Mouse (Mus musculus) forebrain, postnatal 0 days (tissue): Measurements from ENCODE around the gene 4930404N11Rik. TPM values are rescaled to one million over a fixed set of nuclear protein-coding genes. Genes with fewer than 3 reads are reported as not detected.

Experiments used
- ATAC-seq: fragments of 200-750 bp; cut with Nextera tagmentation; 2 replicates; pipeline ENCODE4 v1.8.0; 2017; ENCODE audit warnings: mild to moderate bottlenecking, moderate library complexity
- DNase-seq: peaks from one replicate; pipeline ENCODE4 v3.0.0-alpha.2; 2015
- H3K27ac ChIP-seq: fragments of 300-500 bp; sonication (generic); 2 replicates; pipeline ENCODE4 v1.5.1; 2014; ENCODE audit warnings: low read depth, mild to moderate bottlenecking, antibody characterized with exemption, low read length, moderate library complexity, mixed read lengths
- H3K27me3 ChIP-seq: fragments of 300-500 bp; sonication (generic); 2 replicates; pipeline ENCODE4 v1.6.1; 2014; ENCODE audit warnings: mild to moderate bottlenecking, low read length, mixed read lengths; ENCODE audit not compliant: insufficient read depth
- H3K36me3 ChIP-seq: fragments of 300-500 bp; sonication (generic); 2 replicates; pipeline ENCODE4 v1.6.1; 2014; ENCODE audit warnings: mild to moderate bottlenecking, moderate library complexity; ENCODE audit not compliant: insufficient read depth
- H3K4me1 ChIP-seq: fragments of 300-500 bp; sonication (generic); 2 replicates; pipeline ENCODE4 v1.6.1; 2014; ENCODE audit warnings: antibody characterized with exemption; ENCODE audit not compliant: insufficient read depth
- H3K4me2 ChIP-seq: fragments of 300-500 bp; sonication (generic); 2 replicates; pipeline ENCODE4 v1.6.1; 2014; ENCODE audit warnings: low read depth, mild to moderate bottlenecking, moderate library complexity
- H3K4me3 ChIP-seq: fragments of 300-500 bp; sonication (generic); 2 replicates; pipeline ENCODE4 v1.5.1; 2014; ENCODE audit warnings: low read depth, low read length, mixed read lengths
- H3K9ac ChIP-seq: fragments of 300-500 bp; sonication (generic); 2 replicates; pipeline ENCODE4 v1.6.1; 2014; ENCODE audit warnings: mild to moderate bottlenecking
- H3K9me3 ChIP-seq: fragments of 300-500 bp; sonication (generic); 2 replicates; pipeline ENCODE4 v1.6.1; 2016; ENCODE audit warnings: low read length
- CTCF ChIP-seq: sonication (generic); IDR thresholded peaks from 2 replicates; pipeline ENCODE4 v1.5.1; 2016; ENCODE audit warnings: antibody characterized with exemption, control low read depth, low read depth
- WGBS: fragments of 180-500 bp; shearing (Covaris S2); extraction: QIAGEN DNeasy Blood & Tissue Kit; methylation state at CpG from one replicate; pipeline ENCODE4 v1.1.7; 2014; 5-methylcytosine and 5-hydroxymethylcytosine counted together
- polyA plus RNA-seq: library from polyadenylated mRNA; unstranded; fragments of >200 nt; fragmentation: Nextera tagmentation; extraction: Ambion mirVana; gene quantifications from 2 replicates; pipeline ENCODE4 v1.2.1, GENCODE M21; 2015
- total RNA-seq: library from RNA; depleted of rRNA; stranded (reverse); fragments of >200 nt; gene quantifications from 2 replicates; pipeline ENCODE4 v1.2.3, GENCODE M21; 2014

The 4930404N11Rik gene
- total and polyA plus RNA-seq, 2 experiments from 2014 or later = 0.16 TPM; not detected in 1

GRCm38 (mm10) chr10:81377362-81377664 is 11.7 kb upstream of the 4930404N11Rik start:
- ATAC-seq = no peak
- H3K4me2 ChIP-seq = peak overlapping the region; percentile 92
- H3K9ac ChIP-seq = peak overlapping the region; percentile 81
- peak overlapping the region; percentile 87; the same call in 1 of the 2 replicates for H3K27ac ChIP-seq
- peaks cover 22% of the 10 kb centered on the region for H3K4me1 ChIP-seq
- 61% methylated on average over 2 of the region's 2 CpGs for WGBS
- no peaks in the 10 kb centered on the region for H3K9me3 ChIP-seq
- no peak for DNase-seq
- peak overlapping the region; percentile 71 for H3K4me3 ChIP-seq
- H3K27me3 ChIP-seq = no peaks in the 10 kb centered on the region
- peaks cover 24% of the 10 kb centered on the region; the same call in 1 of the 2 replicates for H3K36me3 ChIP-seq
- no peak for TF ChIP-seq CTCF

GRCm38 (mm10) chr10:81376561-81377361 is 11.1 kb upstream of the 4930404N11Rik start:
- ATAC-seq (no peak), DNase-seq (no peak)
- 40% methylated on average over 6 of the region's 6 CpGs for WGBS
- no peaks in the 10 kb centered on the region for H3K9me3 ChIP-seq
- peak overlapping the region; percentile 28; the same call in 1 of the 2 replicates for H3K9ac ChIP-seq
- 0 out of 2 replicates have a peak, but pooled peaks have one; percentile 28 for TF ChIP-seq CTCF
- no peak overlapping the region for H3K27ac ChIP-seq
- H3K4me1 ChIP-seq = peaks cover 22% of the 10 kb centered on the region
- no peaks in the 10 kb centered on the region for H3K27me3 ChIP-seq
- H3K4me3 ChIP-seq = peak overlapping the region; percentile 71
- H3K4me2 ChIP-seq = peak overlapping the region; percentile 92
- H3K36me3 ChIP-seq = peaks cover 24% of the 10 kb centered on the region; the same call in 1 of the 2 replicates

DNA sequence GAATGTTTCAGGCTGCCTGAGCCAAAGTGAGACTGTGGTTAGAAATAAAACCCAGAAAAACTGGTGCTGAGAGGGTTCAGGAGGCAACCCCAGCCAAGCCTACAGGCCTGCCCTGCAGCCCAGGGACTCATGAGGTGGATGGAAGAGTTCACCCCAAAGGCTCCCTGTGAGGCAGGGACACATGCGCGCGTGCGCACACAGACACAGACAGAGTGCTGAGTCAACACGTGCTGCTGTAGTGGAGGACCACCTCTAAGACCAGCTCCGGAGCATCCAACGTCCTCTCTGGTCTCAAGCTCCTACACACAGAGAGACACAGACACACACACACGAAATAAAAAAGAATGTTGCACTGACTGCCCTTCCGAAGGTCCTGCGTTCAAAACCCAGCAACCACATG is 9.7 kb upstream of the 4930404N11Rik start:
- Histone ChIP-seq H3K4me3 (no peak overlapping the region), H3K27me3 (no peaks in the 10 kb centered on the region), H3K27ac (no peak overlapping the region), H3K4me1 (peaks cover 22% of the 10 kb centered on the region), H3K36me3 (peaks cover 38% of the 10 kb centered on the region), H3K9me3 (no peaks in the 10 kb centered on the region), H3K4me2 (no peak overlapping the region), H3K9ac (no peak overlapping the region)
- ATAC-seq (no peak), DNase-seq (no peak)
- no peak for TF ChIP-seq CTCF
- WGBS = 91% methylated on average over 10 of the region's 10 CpGs

- Histone ChIP-seq H3K36me3 (peaks cover 63% of the 10 kb centered on the region), H3K9ac (no peak overlapping the region), H3K27ac (no peak overlapping the region), H3K4me1 (0 out of 2 replicates have a peak, but pooled peaks cover 4% of the 10 kb centered on the region), H3K27me3 (0 out of 2 replicates have a peak, but pooled peaks cover 7% of the 10 kb centered on the region), H3K9me3 (no peaks in the 10 kb centered on the region), H3K4me2 (no peak overlapping the region), H3K4me3 (no peak overlapping the region)
- DNase-seq = no peak
- no peak for ATAC-seq
- 73% methylated on average over 6 of the region's 6 CpGs for WGBS
- TF ChIP-seq CTCF = no peak
Observed at GRCm38 (mm10) chr10:81367207-81367495, 1.5 kb upstream of the 4930404N11Rik start.

DNA sequence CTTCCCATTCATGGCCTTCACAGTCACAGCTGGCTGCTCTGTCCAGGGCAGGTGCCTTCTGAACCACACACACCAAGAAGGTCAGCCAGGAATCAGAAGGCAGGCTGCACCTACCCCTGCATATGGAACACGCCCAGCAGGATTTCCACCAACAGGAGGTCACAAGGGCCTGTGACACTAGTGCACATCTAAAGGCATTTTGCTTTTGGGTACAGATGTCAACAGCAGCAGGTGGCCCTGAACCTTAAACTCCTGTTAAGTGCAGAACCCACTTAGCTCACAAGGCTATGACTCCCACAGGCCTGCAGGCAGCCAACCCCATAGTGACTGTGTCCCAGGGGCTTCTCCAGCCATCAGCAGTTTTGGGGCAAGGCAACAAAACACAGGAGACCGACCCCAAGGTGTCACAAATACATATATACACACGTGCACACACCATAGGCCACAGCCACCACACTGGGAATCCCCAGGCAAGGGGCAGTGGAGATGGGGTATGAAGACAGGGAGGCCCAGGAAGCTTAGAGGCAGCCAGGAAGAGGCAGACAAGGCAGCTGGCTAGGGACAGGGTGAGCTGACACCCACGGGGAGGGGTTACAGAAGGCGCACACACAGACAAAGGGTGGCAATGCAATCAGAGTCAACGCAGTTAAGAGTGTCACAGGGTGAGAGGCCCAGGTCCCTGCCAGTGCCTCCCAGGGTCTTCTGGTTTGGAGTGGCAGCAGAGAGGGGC is 1.0 kb upstream of the 4930404N11Rik start:
- ATAC-seq (no peak), DNase-seq (no peak)
- Histone ChIP-seq H3K9me3 (no peaks in the 10 kb centered on the region), H3K9ac (no peak overlapping the region), H3K36me3 (peaks cover 61% of the 10 kb centered on the region), H3K27ac (no peak overlapping the region), H3K4me1 (0 out of 2 replicates have a peak, but pooled peaks cover 4% of the 10 kb centered on the region), H3K4me3 (no peak overlapping the region), H3K4me2 (no peak overlapping the region), H3K27me3 (0 out of 2 replicates have a peak, but pooled peaks cover 7% of the 10 kb centered on the region)
- TF ChIP-seq CTCF = no peak
- WGBS = 80% methylated on average over 6 of the region's 6 CpGs

GRCm38 (mm10) chr10:81365073-81365472 is 543 bp downstream of the 4930404N11Rik start:
- 33% methylated on average over 4 of the region's 4 CpGs for WGBS
- Histone ChIP-seq H3K36me3 (peaks cover 46% of the 10 kb centered on the region), H3K4me1 (0 out of 2 replicates have a peak, but pooled peaks cover 4% of the 10 kb centered on the region), H3K9ac (no peak overlapping the region), H3K27me3 (0 out of 2 replicates have a peak, but pooled peaks cover 7% of the 10 kb centered on the region), H3K9me3 (no peaks in the 10 kb centered on the region), H3K27ac (no peak overlapping the region), H3K4me2 (no peak overlapping the region), H3K4me3 (no peak overlapping the region)
- TF ChIP-seq CTCF = no peak
- DNase-seq = no peak
- no peak; the same call in 1 of the 2 replicates for ATAC-seq

- 9% methylated on average over 28 of the region's 28 CpGs for WGBS
- H3K27me3 ChIP-seq = 0 out of 2 replicates have a peak, but pooled peaks cover 7% of the 10 kb centered on the region
- H3K4me1 ChIP-seq = 0 out of 2 replicates have a peak, but pooled peaks cover 4% of the 10 kb centered on the region
- no peak overlapping the region for H3K4me3 ChIP-seq
- no peak for TF ChIP-seq CTCF
- DNase-seq (no peak), ATAC-seq (no peak)
- 0 out of 2 replicates have a peak overlapping the region, but pooled peaks have one; percentile 6 for H3K9ac ChIP-seq
- H3K9me3 ChIP-seq = no peaks in the 10 kb centered on the region
- H3K4me2 ChIP-seq = peak overlapping the region; percentile 30
- peaks cover 42% of the 10 kb centered on the region for H3K36me3 ChIP-seq
- H3K27ac ChIP-seq = no peak overlapping the region
Observed at GRCm38 (mm10) chr10:81364666-81365065, 950 bp downstream of the 4930404N11Rik start.
